Mouse (Mus musculus) right cerebral cortex, postnatal 14 days (tissue): Measurements from ENCODE around the gene Hoxc8.

Experiments used
- DNase-seq: peaks from one replicate; pipeline ENCODE4 v3.0.0; 2022

Hoxc8 gene

DNA sequence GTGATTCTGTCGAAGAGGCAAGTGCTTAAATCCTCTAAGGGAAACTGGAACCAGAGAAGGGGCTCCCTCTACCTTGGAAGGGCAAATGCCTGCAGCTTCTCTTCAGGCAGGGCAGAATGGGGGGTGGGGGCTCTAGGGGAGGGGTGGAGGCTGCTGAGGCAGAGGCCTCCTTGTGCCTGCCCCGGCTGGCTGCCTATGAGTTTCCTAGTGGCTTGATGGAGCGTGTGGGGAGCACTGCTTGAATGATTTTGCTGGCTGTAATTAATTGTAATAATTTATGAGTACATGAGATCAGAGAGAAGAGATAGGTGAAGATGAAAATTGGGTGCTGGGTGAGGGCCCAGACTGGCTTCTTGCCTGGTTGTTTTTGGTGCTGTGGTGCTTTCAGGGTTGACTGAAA is 5.5 kb upstream of the Hoxc8 start:
- DNase-seq = no peak

DNA sequence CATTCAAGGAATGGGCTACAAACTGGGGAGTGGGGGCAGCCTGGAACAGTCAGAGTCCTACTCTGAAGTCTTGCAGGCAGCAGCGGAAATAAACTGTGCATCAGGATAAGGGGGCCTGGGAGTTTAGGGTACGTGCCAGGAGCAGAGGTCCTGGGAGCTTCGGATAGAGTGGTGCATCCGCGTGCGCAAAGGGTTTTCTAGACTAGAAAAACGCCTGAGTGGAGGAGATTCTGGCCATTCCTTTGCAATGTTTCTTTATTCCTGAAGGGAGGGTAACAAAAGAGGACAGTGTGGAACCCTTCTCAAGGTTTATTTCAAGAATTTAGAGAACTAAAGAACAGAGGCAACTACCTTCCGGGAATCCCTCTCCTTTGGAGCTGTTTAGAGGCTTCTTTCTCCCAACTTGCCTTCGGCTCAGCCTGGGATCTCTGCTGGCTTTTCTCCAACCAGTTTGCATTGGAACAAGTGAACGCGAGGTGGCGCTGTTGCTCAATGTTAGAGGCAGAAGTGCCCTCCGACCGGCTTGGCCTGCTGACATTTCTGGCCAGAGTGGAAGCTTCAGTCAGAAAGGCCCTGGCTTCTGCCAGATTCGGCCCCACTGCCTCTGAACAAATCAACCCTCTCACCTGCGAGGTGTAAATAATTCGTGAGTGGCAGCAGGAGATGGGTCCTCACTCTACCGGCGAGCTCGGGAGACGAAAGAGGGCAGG is 3.1 kb upstream of the Hoxc8 start:
- DNase-seq = peak; percentile 88

GRCm38 (mm10) chr15:102988078-102988477 is 2.3 kb upstream of the Hoxc8 start:
- DNase-seq = no peak

GRCm38 (mm10) chr15:102991782-102992181 is 1.4 kb downstream of the Hoxc8 start:
- no peak for DNase-seq

- DNase-seq = no peak
These were observed 1.8 kb downstream of the Hoxc8 start for GRCm38 (mm10) chr15:102992206-102992605.

- DNase-seq = no peak
These were observed 2.5 kb downstream of the Hoxc8 start for GRCm38 (mm10) chr15:102992863-102993262.

GRCm38 (mm10) chr15:102996548-102996947 is 6.1 kb downstream of the Hoxc8 start:
- DNase-seq = no peak

DNA sequence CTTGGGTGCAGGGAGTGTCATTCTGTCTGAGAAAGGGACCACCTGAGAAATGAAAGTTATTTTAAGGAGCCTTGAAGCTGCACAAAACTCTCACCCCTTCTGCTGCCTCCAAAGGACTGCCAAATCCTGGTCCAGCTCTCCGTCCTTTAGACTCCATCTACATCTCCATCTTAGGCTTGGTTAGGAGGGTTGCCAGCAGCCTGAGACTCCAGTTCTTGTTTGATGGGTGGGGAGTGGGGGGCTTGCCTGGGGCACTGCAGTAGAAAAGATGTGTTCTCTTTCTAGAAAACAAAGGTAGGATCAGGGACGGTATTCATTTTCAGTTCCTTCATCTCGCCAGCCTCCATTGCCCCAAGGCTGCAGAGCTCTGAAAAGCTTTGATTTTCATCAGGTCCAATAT is 7.0 kb downstream of the Hoxc8 start:
- no peak for DNase-seq

- DNase-seq = no peak
These were observed 7.5 kb downstream of the Hoxc8 start, which contains the start of gene Hoxc6 for GRCm38 (mm10) chr15:102997939-102998355. Gene Hoxc6 (plus strand): TSS chr15:102998257.

GRCm38 (mm10) chr15:102998608-102999182 is 8.3 kb downstream of the Hoxc8 start:
- no peak for DNase-seq

DNA sequence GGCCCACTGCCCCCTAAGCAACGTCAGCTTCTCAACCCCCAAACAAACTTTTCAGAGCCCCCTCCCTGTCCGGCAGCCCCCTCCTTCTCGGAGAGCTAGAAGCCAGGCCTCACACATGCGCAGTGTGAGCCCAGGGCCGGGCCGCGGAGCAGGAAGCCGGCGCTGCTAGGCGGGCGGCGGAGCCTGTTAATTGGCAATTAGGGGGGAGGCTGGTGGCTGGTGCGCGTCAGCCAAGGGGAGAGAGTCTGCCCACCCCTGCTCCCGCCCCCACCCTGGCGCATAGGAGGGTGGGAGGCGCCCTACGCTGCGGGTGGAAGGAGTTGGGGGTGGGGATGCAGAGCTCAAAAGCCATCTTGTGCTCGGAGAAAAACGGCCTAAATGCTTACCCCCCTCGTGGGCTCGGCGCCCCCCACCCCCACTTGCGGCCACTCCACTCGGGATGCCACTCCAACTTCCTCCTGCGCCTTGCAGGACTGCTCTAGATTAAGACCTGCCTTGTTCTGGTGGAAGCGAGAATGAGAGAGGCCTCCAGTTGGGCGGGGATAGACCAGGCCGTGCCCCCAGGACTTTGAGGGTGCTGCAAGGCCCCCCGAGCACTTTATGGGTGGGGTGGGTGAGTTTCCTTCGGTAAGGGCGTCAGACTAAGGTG is 8.9 kb downstream of the Hoxc8 start:
- DNase-seq = peak; percentile 30

DNA sequence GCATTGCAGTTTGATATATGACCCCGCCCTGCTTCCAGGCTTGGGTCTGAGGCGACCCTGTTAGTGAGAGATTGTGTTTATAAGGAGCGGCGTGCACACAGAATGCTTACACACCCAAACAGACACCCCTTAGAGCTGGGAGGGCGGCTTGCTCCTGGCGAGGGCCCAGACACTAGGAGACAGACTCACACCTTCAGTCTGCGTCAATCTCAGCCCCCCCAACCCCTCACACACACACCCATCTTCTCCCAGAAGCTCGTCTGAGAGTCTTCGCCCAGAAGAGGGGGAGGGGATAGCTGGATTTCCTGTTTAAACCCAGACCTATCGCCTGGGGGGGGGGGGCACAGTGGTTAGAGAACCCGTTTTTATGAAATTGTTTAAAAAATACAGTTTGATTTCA is 9.5 kb downstream of the Hoxc8 start:
- DNase-seq = no peak

DNA sequence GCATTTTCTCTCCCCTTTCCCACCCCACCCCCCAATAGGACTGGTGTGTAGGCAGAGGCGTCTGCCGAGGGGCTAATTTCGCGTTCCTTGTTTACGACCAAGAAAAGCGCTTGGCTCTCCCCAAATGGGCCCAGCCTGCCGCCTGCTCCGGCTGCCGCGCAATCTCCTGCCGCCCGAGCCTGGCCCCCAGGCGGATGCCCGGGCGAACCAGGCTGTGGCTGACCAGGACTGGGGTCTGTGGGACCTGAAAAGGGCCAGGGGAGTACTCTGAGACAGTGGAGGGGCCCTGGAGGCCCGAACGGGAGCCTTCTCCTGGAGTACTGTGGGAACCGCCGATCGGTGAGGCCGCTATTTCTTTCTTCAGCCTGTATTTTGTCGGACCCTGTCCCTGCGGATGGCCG is 10.1 kb downstream of the Hoxc8 start:
- DNase-seq = no peak

DNA sequence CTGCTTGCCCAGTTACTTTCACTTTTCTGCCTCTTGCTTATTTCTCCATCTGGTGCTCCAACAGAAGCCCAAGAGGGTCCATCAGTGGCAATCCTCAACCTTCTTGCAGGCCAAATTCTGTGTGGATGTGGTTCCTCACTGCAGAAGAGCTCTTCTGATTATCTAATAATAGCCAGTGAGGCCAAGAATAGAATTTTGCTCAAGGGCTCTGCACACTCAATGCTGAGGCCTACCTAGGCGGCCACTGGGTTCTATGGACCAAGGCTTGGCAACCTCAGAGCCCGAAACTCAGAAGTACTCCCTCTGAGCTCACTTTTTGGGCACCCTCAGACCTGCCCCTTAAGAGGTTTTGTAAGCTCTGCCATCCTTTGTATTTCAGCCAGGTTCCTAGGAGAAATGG is 11.0 kb downstream of the Hoxc8 start:
- DNase-seq = no peak

DNA sequence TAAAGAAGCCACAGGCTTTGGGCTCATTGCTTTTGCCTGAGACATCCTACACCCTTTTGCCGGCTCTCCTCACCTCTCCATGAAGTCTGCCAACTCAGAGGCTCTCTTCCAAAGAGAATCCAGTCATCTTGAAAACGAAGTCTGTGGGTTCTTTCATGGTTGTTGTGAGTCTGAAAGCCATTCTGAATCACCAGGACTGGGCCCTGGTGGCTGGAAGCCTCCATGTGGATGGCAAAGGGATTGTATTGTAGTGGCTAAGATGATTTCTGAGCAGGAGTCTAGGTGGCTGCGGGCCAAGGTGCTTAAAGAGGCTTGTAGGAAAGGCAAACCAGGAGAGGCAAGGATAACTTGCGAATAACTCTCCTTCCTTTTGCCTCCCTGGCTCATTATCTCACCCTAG is 11.7 kb downstream of the Hoxc8 start:
- DNase-seq = no peak

GRCm38 (mm10) chr15:103002821-103003448 is 12.5 kb downstream of the Hoxc8 start:
- DNase-seq = no peak

DNA sequence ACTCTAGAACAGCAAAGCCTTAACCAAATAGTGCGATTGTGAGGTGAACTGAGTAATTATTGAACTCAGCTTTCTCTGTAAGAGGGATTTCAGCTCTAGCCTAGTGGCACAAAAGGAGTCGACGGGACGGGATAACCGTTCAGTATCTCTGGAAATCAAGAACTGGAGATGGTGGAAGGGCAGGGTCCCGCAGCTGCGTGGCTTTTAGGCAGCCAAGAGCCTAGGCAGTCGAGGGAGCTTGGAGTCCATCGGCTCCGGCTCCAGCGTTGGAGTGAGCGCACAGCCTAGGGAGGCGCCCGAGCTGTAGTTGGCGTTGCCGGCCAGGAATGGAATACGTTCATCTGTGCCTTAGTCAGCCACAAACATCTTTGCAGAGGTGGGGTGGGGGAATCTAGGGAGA is 14.9 kb downstream of the Hoxc8 start:
- DNase-seq = no peak

- no peak for DNase-seq
These were observed 15.4 kb downstream of the Hoxc8 start for GRCm38 (mm10) chr15:103005797-103006196.

- DNase-seq = no peak
These were observed 15.9 kb downstream of the Hoxc8 start for GRCm38 (mm10) chr15:103006326-103006725.

- no peak for DNase-seq
These were observed 19.1 kb downstream of the Hoxc8 start for GRCm38 (mm10) chr15:103009265-103010111.

DNA sequence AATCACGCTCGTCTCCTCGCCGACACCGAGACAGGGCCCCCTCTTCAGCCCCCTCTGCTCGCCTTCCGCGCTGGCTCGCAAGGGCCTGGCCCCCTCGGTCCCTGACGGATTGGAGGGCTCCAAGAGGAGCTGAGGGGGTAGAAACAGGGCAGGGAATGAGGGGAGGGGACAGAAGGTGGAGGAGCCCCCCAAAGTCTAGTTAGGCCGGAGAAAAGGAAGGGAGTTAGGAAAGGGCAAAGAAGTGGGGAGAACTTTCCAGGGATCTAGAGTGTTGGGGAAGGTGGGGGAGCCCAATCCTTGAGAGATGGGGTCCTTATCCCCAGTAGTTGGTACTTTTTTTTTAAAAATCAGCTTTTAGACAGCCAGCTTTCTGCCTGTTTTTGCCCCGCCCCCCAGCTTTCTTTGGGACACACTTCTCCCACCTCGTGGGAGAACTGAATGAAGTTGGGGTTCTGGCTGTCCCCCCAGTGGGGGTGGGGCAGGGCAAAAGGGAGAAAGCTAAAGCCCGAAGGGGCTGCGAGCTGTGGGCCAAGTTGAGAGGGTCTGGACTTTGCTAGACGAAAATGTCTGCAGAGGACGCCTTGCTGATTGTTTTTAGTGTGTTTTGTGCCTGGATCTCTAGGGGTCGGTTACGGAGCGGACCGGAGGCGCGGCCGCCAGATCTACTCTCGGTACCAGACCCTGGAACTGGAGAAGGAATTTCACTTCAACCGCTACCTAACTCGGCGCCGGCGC is 19.9 kb downstream of the Hoxc8 start:
- no peak for DNase-seq
